Mouse (Mus musculus) kidney, adult 9 months (tissue): ENCODE data around the gene Ubald2.
A peak's percentile ranks its signal among the peaks of the same experiment; 100 is the strongest.

Source experiments
- DNase-seq: peaks from one replicate; pipeline ENCODE4 v3.0.0; 2022

The Ubald2 gene

GRCm38 (mm10) chr11:116434287-116434966, 533 bp downstream of the Ubald2 start:
- DNase-seq: peak; percentile 63

- DNase-seq: peak; percentile 88
Observed at GRCm38 (mm10) chr11:116434967-116435752, 1.3 kb downstream of the Ubald2 start.

- no peak for DNase-seq
Observed at GRCm38 (mm10) chr11:116435992-116436724, 2.3 kb downstream of the Ubald2 start.

GRCm38 (mm10) chr11:116436725-116437331, 2.9 kb downstream of the Ubald2 start:
- DNase-seq: peak; percentile 66

- DNase-seq: no peak
Observed at GRCm38 (mm10) chr11:116437541-116437940, 3.6 kb downstream of the Ubald2 start.

GRCm38 (mm10) chr11:116439269-116440240, 5.7 kb downstream of the Ubald2 start:
- DNase-seq: peak; percentile 18

GRCm38 (mm10) chr11:116440408-116441068, 6.6 kb downstream of the Ubald2 start:
- DNase-seq: peak; percentile 33

GRCm38 (mm10) chr11:116442129-116442866, 8.4 kb downstream of the Ubald2 start:
- no peak for DNase-seq

- DNase-seq: no peak
Observed at GRCm38 (mm10) chr11:116442867-116443177, 8.9 kb downstream of the Ubald2 start.

- no peak for DNase-seq
Observed at GRCm38 (mm10) chr11:116443311-116443710, 9.4 kb downstream of the Ubald2 start.

- no peak for DNase-seq
Observed at GRCm38 (mm10) chr11:116443935-116444334, 10.0 kb downstream of the Ubald2 start.

GRCm38 (mm10) chr11:116445596-116446307, 11.9 kb downstream of the Ubald2 start:
- DNase-seq: peak; percentile 95

- DNase-seq: no peak
Observed at GRCm38 (mm10) chr11:116446308-116446887, 12.5 kb downstream of the Ubald2 start.

GRCm38 (mm10) chr11:116447822-116448221, 13.9 kb downstream of the Ubald2 start:
- no peak for DNase-seq

GRCm38 (mm10) chr11:116449341-116449740, 15.4 kb downstream of the Ubald2 start:
- no peak for DNase-seq

- no peak for DNase-seq
Observed at GRCm38 (mm10) chr11:116453889-116454288, 20.0 kb downstream of the Ubald2 start.

- DNase-seq: no peak
Observed at GRCm38 (mm10) chr11:116456234-116456633, 22.3 kb downstream of the Ubald2 start.

GRCm38 (mm10) chr11:116459786-116460185, 25.9 kb downstream of the Ubald2 start:
- DNase-seq: no peak

- no peak for DNase-seq
Observed at GRCm38 (mm10) chr11:116463338-116463737, 29.4 kb downstream of the Ubald2 start.

GRCm38 (mm10) chr11:116463833-116464232, 29.9 kb downstream of the Ubald2 start:
- DNase-seq: peak; percentile 89
